Mouse (Mus musculus) G1E-ER4 (cell line): Measurements from ENCODE around the gene Hist2h3c1. TPM values are rescaled to one million over a fixed set of nuclear protein-coding genes. Genes with fewer than 3 reads are reported as not detected.

Source experiments
- GATA1 ChIP-seq: IDR thresholded peaks from one replicate; pipeline ENCODE4 v1.8.0; 2012; ENCODE audit warnings: low read length, inconsistent platforms
- polyA plus RNA-seq: library from polyadenylated mRNA; stranded (reverse); fragments of >175 nt; gene quantifications from 2 replicates; pipeline ENCODE4 v1.2.3, GENCODE M21; 2012

Gene Hist2h3c1
- polyA plus RNA-seq, 1 experiment = not detected

- TF ChIP-seq GATA1 = no peak
Observed at GRCm38 (mm10) chr3:96264404-96264949, 18.0 kb downstream of the Hist2h3c1 start.

GRCm38 (mm10) chr3:96266132-96266710 lies 19.7 kb downstream of the Hist2h3c1 start:
- no peak for TF ChIP-seq GATA1

GRCm38 (mm10) chr3:96267541-96267940 lies 21.1 kb downstream of the Hist2h3c1 start:
- TF ChIP-seq GATA1 = no peak

DNA sequence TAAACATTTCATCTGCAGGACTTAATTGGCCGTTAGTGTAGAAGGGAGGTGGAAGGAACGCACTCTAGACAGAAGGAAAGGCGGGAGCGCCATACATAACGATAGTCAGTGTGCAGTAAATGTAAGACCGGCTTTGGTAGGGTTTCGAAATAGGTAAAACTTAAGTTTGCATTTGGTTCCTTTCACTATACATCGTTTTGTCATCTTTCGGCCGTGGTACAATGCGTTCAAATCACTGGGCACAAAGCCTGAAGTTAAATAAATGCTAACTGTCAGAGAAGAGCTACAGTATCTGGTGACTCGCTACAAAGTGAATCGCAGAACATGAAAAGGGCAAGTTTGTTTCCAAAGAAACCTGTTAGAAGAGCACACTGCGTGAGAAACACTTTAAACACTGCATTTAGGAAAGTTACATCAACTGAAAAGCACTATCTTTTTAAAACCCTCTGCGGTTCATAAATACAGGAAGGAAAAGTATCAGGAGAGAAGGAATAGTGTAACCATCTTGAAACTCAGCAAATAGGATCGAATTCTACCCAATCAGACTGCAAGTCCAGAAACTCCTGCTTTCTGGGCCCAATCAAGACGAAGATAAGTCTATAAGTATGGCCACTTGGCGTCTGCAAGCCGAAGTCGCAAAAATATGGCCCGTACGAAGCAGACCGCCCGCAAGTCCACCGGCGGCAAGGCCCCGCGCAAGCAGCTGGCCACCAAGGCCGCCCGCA lies 21.7 kb downstream of the Hist2h3c1 start, which contains the start of gene Hist2h3b:
Gene Hist2h3b (plus strand): TSS at position 604 of the 725 bp plus-strand sequence.
- TF ChIP-seq GATA1 = no peak

DNA sequence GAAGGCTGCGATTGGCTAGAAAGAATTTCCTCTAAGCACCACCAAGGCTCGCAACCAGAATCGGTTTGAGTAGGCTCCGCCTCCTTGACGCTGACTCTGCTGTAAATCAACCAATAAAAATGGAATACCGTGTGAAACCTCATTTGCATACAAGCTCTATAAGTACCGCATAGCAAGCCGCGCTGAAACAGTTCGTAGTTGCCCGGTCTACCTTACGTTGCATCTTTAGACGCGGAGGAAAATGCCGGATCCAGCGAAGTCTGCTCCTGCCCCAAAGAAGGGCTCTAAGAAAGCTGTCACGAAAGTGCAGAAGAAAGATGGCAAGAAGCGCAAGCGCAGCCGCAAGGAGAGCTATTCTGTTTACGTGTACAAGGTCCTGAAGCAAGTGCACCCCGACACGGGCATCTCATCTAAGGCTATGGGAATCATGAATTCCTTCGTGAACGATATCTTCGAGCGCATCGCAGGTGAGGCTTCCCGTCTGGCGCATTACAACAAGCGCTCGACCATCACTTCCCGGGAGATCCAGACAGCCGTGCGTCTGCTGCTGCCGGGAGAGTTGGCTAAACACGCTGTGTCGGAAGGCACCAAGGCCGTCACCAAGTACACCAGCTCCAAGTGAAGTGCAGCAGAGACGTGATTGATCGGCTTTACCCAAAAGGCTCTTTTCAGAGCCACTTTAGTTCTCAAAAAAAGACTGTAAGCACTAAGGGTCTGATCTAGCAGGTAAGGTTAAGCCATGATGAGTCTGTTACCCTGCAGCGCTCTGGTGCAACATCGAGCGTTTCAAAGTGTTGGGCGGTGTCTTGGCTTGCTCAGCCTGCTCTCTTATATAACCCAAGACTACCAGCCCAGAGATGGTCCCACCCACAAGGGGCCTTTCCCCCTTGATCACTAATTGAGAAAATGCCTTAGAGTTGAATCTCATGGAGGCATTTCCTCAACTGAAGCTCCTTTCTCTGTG lies 23.3 kb downstream of the Hist2h3c1 start, which contains the start of gene Hist2h2bb:
Gene Hist2h2bb (plus strand): TSS at position 242 of the 964 bp plus-strand sequence.
- no peak for TF ChIP-seq GATA1

GRCm38 (mm10) chr3:96273591-96274465 lies 27.3 kb downstream of the Hist2h3c1 start:
- no peak for TF ChIP-seq GATA1

DNA sequence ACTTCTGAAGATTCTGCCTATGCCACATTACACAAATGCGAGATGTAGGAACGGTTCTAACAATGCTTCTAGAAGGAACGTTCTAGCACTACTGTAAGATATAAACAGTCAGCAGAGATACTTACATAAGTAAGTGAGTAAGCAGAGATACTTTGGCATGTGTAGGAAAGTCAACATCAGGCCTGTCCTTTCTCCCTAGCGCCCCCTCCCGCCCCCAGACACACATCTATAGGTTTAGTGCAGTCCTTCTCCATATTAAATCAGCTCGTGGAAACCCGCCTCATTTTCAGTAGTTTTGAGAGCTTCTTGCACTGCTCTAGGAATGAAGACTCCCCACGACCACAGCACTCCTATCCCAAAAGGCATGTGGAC lies 30.9 kb downstream of the Hist2h3c1 start:
- no peak for TF ChIP-seq GATA1

- no peak for TF ChIP-seq GATA1
Observed at GRCm38 (mm10) chr3:96277800-96278624, 31.5 kb downstream of the Hist2h3c1 start.

GRCm38 (mm10) chr3:96280660-96281059 lies 34.2 kb downstream of the Hist2h3c1 start:
- TF ChIP-seq GATA1 = no peak

DNA sequence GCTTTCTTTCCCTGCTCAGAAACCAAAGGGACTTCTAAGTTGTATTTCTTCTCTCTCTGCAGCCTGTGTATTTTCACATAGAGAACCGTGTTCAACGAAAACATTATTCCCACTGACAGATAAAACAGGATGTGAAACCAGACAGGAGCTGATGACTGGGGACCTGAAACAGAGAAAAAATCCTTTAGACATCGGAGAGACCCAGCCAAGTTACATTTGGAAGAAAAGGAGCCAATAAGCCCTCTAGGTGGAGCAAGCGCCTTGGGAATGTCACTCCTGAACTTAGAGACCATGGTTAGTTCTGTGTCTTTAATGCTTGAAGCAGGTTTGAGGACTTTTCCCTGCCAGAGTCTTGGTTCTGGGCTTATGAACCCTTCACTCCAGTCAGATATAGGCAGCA lies 38.0 kb downstream of the Hist2h3c1 start:
- no peak for TF ChIP-seq GATA1

GRCm38 (mm10) chr3:96289201-96289600 lies 42.7 kb downstream of the Hist2h3c1 start:
- no peak for TF ChIP-seq GATA1

- TF ChIP-seq GATA1 = no peak
Observed at GRCm38 (mm10) chr3:96292641-96293040, 46.2 kb downstream of the Hist2h3c1 start.

DNA sequence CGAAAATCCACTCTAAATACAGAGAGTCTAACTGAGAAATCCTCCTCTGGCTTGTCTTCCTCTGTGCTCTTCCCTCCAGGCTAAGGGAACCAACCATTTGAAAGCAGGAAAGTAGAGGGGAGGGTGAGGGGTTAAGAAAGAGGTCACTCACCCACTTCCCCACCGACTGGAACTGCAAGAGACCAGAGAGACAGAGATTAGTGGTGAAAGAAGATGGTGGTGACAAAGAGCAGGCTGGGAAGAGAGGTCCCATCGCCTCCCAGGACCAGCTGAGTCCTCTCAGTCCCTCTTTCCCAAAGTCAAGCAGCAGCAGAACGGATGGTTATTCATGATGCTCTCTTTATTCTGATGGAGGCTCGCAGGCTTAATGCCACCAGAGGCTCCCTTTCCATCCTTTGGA lies 46.9 kb downstream of the Hist2h3c1 start:
- TF ChIP-seq GATA1 = no peak

- TF ChIP-seq GATA1 = no peak
Observed at GRCm38 (mm10) chr3:96293787-96294186, 47.3 kb downstream of the Hist2h3c1 start, which contains the start of gene Fcgr1. TSS of gene Fcgr1 (minus strand) at chr3:96293969.

Other genes with a start within 250 kb of the Hist2h3c1 start
- 5.6 and 5.8 TPM in 2 replicates for gene Vps45, start 188.2 kb upstream of the Hist2h3c1 start, polyA plus RNA-seq
- gene Otud7b, start 142.2 kb upstream of the Hist2h3c1 start, polyA plus RNA-seq = 10.4 and 11.5 TPM in 2 replicates
- gene Mtmr11, start 84.7 kb upstream of the Hist2h3c1 start, polyA plus RNA-seq = not detected in 2 replicates
- gene Sf3b4, start 74.4 kb upstream of the Hist2h3c1 start, polyA plus RNA-seq = 1,005 and 1,197 TPM in 2 replicates
- 0.15 and 0.28 TPM in 2 replicates for gene Sv2a, start 65.5 kb upstream of the Hist2h3c1 start, polyA plus RNA-seq
- gene Bola1, start 27.0 kb upstream of the Hist2h3c1 start, polyA plus RNA-seq = 159 and 228 TPM in 2 replicates
- 0.44 and 0.69 TPM in 2 replicates for gene Hist2h2ab, start 26.8 kb upstream of the Hist2h3c1 start, polyA plus RNA-seq
- gene Hist2h2ac, start 25.8 kb upstream of the Hist2h3c1 start, polyA plus RNA-seq = 2.5 and 6.5 TPM in 2 replicates
- 0.13 and 0.21 TPM in 2 replicates for gene Hist2h2be, start 25.6 kb upstream of the Hist2h3c1 start, polyA plus RNA-seq
- 45.1 and 54.3 TPM in 2 replicates for gene Hist2h3c2, start 7.6 kb upstream of the Hist2h3c1 start, polyA plus RNA-seq
- gene Hist2h2aa2, start 6.4 kb upstream of the Hist2h3c1 start, polyA plus RNA-seq = 48.7 and 66.2 TPM in 2 replicates
- gene Hist2h2aa1, start 1.2 kb upstream of the Hist2h3c1 start, polyA plus RNA-seq = 3.6 and 5.8 TPM in 2 replicates
- gene Hist2h4, start 16.6 kb downstream of the Hist2h3c1 start, polyA plus RNA-seq = 2.2 and 2.7 TPM in 2 replicates
- gene Hist2h3b, start 22.0 kb downstream of the Hist2h3c1 start, polyA plus RNA-seq = 32.0 and 50.2 TPM in 2 replicates
- 0.37 and 1.5 TPM in 2 replicates for gene Hist2h2bb, start 23.1 kb downstream of the Hist2h3c1 start, polyA plus RNA-seq
- not detected in 2 replicates for gene Fcgr1, start 47.3 kb downstream of the Hist2h3c1 start, polyA plus RNA-seq
- not detected in 2 replicates for gene BC107364, start 205.6 kb downstream of the Hist2h3c1 start, polyA plus RNA-seq